Mouse (Mus musculus) hindbrain, embryonic 16.5 days (tissue): ENCODE measurements at regions not wholly inside any gene's neighbourhood (a gene's known extent, or its start where the extent isn't known, plus 50 kb on each side); places are given as distances from the start of the nearest gene placed in this dataset.
"Not testable (repeated sequence)": the region's sequence is repeated elsewhere in the genome, so short reads cannot be mapped to it uniquely, and the experiment has no call there.

Experiments
- ATAC-seq: fragments of 200-750 bp; cut with Nextera tagmentation; 2 replicates; pipeline ENCODE4 v1.8.0; 2017; ENCODE audit warnings: moderate TSS enrichment, moderate library complexity
- H3K27ac ChIP-seq: fragments of 300-500 bp; sonication (generic); 2 replicates; pipeline ENCODE4 v1.5.1; 2014; ENCODE audit warnings: low read depth, mild to moderate bottlenecking, control low read depth, low read length, moderate library complexity
- H3K27me3 ChIP-seq: fragments of 300-500 bp; sonication (generic); replicated peaks from 2 replicates; pipeline ENCODE4 v1.6.1; 2014; ENCODE audit warnings: low read length; ENCODE audit not compliant: control insufficient read depth, insufficient read depth
- H3K36me3 ChIP-seq: fragments of 300-500 bp; sonication (generic); 2 replicates; pipeline ENCODE4 v1.6.1; 2014; ENCODE audit warnings: mild to moderate bottlenecking, low read length, moderate library complexity, mixed read lengths; ENCODE audit not compliant: control insufficient read depth, insufficient read depth
- H3K4me1 ChIP-seq: fragments of 300-500 bp; sonication (generic); 2 replicates; pipeline ENCODE4 v1.6.1; 2014; ENCODE audit warnings: low read depth, low read length; ENCODE audit not compliant: control insufficient read depth, insufficient read depth
- H3K4me2 ChIP-seq: fragments of 300-500 bp; sonication (generic); 2 replicates; pipeline ENCODE4 v1.6.1; 2014; ENCODE audit warnings: mild to moderate bottlenecking, low read length, control low read depth, moderate library complexity
- H3K4me3 ChIP-seq: fragments of 300-500 bp; sonication (generic); 2 replicates; pipeline ENCODE4 v1.5.1; 2014; ENCODE audit warnings: mild to moderate bottlenecking, low read length, control low read depth, moderate library complexity
- H3K9ac ChIP-seq: fragments of 300-500 bp; sonication (generic); 2 replicates; pipeline ENCODE4 v1.6.1; 2014; ENCODE audit warnings: low read depth, mild to moderate bottlenecking, control low read depth, low read length, moderate library complexity
- H3K9me3 ChIP-seq: fragments of 300-500 bp; sonication (generic); 2 replicates; pipeline ENCODE4 v1.6.1; 2014; ENCODE audit warnings: mild to moderate bottlenecking, low read length, moderate library complexity; ENCODE audit not compliant: control insufficient read depth
- WGBS: fragments of 180-500 bp; shearing (Covaris S2); extraction: QIAGEN DNeasy Blood & Tissue Kit; methylation state at CpG from one replicate; pipeline ENCODE4 v1.1.7; 2014; 5-methylcytosine and 5-hydroxymethylcytosine counted together

DNA sequence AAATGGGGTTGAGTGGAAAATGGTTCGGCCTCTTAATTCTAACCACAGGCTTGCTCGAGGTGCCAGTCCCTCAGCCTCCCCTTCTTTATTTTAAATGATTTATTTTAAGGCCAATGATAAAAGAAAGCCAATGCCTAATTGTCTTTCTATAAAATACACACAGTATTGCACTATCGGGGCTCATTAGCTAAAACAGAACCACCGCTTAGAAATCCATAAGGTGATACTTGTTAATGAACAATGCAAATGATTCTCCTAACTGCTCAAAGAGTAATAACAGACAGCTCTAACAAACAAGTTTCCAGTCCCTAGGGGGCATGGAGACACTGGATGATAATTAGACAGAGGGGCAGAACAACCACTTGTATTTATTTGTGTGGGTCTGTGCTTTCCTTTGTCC, 58.8 kb downstream of the Emx2 start:
- WGBS = 76% methylated on average over 4 of the region's 4 CpGs
- no peaks in the 10 kb centered on the region for H3K27me3 ChIP-seq
- H3K4me1 ChIP-seq = no peaks in the 10 kb centered on the region
- H3K9ac ChIP-seq = no peak overlapping the region
- no peak overlapping the region for H3K27ac ChIP-seq
- H3K4me2 ChIP-seq = no peak overlapping the region
- H3K36me3 ChIP-seq = no peaks in the 10 kb centered on the region
- no peak for ATAC-seq
- H3K4me3 ChIP-seq = no peak overlapping the region
- no peaks in the 10 kb centered on the region for H3K9me3 ChIP-seq

DNA sequence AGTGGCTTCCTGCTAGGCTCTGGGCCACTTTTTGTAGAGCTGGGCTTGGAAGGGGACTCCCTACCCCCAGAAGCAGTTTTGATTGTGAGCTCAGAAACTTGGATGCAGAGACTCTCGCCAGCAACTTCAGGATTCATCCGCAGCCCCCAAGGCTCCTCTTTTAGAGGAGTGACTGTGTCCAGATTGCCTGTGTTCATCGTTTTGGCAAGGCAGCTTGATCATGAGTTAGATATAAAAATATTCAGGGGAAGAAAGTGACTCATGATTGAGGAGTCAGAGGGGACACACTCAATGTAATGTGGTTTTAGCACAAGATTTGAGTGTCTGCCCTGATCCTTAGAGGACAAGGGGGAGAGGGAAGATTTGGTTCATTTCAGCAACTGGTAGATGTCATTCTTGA, 61.0 kb downstream of the Emx2 start:
- ATAC-seq = no peak
- 82% methylated on average over 3 of the region's 3 CpGs for WGBS
- H3K27me3 ChIP-seq = no peaks in the 10 kb centered on the region
- H3K9me3 ChIP-seq = no peaks in the 10 kb centered on the region
- no peaks in the 10 kb centered on the region for H3K4me1 ChIP-seq
- H3K4me2 ChIP-seq = no peak overlapping the region
- no peak overlapping the region for H3K27ac ChIP-seq
- no peaks in the 10 kb centered on the region for H3K36me3 ChIP-seq
- no peak overlapping the region for H3K4me3 ChIP-seq
- H3K9ac ChIP-seq = no peak overlapping the region

DNA sequence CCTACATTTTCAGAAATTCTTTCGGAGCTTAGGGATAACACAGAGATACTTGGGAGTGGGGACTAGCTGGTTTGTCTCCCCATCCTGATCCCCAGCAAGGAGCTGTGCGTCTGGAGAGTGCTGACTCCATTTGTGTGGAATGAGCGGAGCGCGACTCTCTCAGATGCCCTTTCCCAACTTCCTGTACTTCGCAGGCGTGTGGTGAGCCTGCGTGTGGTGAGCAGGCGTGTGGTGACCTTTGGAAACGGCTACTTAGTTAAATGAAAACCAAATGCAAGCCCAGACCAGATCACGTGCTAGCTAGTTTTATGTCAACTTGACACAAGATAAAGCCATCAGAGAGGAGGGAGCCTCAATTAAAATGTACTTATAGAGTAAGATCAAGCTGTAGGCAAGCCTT, 64.0 kb downstream of the Emx2 start:
- Histone ChIP-seq H3K4me2 (no peak overlapping the region), H3K4me3 (no peak overlapping the region), H3K36me3 (no peaks in the 10 kb centered on the region), H3K27me3 (no peaks in the 10 kb centered on the region), H3K9ac (no peak overlapping the region), H3K9me3 (no peaks in the 10 kb centered on the region), H3K27ac (no peak overlapping the region), H3K4me1 (no peaks in the 10 kb centered on the region)
- WGBS = 79% methylated on average over 11 of the region's 11 CpGs
- no peak for ATAC-seq

DNA sequence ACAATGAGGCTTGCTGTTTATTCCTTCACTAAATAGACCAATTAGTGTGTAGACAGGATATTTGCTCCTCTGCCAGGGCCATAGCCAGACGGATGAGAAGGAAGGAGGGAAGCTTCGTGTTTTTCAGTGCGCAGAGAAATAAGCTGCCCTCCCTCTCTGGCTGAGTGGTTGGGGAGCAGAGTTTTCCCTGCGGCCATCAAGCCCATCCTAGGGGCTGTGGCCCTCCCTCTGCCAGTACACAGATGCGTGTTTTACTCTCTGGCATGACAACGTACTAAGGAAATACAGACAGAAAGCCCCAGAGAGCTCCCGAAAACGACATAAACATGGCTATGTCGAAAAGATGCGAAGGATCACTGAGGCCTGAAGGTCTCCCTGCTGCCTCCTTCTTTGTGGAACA, 65.2 kb downstream of the Emx2 start:
- no peak overlapping the region for H3K4me2 ChIP-seq
- H3K36me3 ChIP-seq = no peaks in the 10 kb centered on the region
- H3K27ac ChIP-seq = no peak overlapping the region
- no peaks in the 10 kb centered on the region for H3K4me1 ChIP-seq
- no peak for ATAC-seq
- H3K27me3 ChIP-seq = no peaks in the 10 kb centered on the region
- no peak overlapping the region for H3K4me3 ChIP-seq
- H3K9me3 ChIP-seq = no peaks in the 10 kb centered on the region
- no peak overlapping the region for H3K9ac ChIP-seq
- WGBS = 67% methylated on average over 10 of the region's 10 CpGs

DNA sequence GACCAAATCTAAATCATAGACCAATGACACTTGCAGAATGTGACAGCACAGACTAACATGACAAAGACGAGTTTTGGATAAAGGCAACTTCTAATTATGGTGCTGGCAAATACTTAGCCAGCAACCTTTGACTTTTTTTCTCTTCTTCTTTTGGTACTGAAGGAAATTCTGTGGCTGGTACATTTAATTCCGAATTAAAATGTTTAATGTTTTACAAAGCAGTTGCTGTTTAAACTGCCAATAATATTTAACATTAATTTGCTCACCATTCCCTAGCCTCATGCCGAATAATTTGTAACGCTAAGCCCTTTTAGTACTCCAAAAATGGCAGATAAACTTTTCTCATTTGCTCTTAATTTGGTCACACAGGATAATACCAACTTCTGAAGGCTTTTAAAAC, 105.9 kb downstream of the Emx2 start:
- 87% methylated on average over 4 of the region's 4 CpGs for WGBS
- Histone ChIP-seq H3K4me1 (no peaks in the 10 kb centered on the region), H3K9me3 (no peaks in the 10 kb centered on the region), H3K36me3 (no peaks in the 10 kb centered on the region), H3K9ac (no peak overlapping the region), H3K4me2 (no peak overlapping the region), H3K27me3 (no peaks in the 10 kb centered on the region), H3K4me3 (no peak overlapping the region), H3K27ac (no peak overlapping the region)
- ATAC-seq = no peak

DNA sequence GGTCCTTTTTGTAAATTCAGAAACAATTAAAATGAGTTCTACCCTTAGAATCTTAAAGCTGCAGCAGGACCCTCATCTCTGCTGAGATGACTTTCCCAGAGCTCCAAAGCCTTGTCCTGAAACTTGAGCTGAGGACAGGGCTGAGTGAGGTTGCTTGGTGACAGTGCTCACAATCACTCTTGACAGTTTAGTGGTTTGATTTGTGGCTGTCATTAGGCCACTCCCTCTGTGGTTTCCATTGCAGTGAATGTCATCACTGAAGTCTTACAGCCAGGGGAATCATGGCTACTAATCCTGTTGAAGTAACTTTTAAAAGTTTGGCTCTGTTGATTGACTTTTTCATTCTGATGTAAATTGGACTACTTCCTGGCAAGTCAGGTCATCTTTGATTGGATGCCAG, 110.7 kb downstream of the Emx2 start:
- no peaks in the 10 kb centered on the region for H3K4me1 ChIP-seq
- H3K9me3 ChIP-seq = no peaks in the 10 kb centered on the region
- H3K9ac ChIP-seq = no peak overlapping the region
- H3K4me3 ChIP-seq = no peak overlapping the region
- ATAC-seq = no peak
- no peak overlapping the region for H3K27ac ChIP-seq
- H3K27me3 ChIP-seq = no peaks in the 10 kb centered on the region
- no peaks in the 10 kb centered on the region for H3K36me3 ChIP-seq
- H3K4me2 ChIP-seq = no peak overlapping the region

DNA sequence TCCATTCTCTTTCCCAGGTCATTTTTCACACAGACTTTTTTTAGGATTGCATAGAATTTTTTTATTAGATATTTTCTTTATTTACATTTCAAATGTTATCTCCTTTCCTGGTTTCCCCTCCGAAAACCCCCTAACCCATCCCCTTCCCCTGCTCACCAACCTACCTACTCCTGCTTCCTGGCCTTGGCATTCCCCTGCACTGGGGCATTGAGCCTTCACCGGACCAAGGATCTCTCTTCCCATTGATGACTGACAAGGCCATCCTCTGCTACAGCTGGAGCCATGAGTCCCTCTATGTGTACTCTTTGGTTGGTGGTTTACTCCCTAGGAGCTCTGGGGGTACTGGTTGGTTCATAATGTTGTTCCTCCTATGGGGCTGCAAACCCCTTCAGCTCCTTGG, 111.4 kb downstream of the Emx2 start:
- H3K4me3 ChIP-seq = not testable (repeated sequence)
- 90% methylated on average over 2 of the region's 2 CpGs for WGBS

DNA sequence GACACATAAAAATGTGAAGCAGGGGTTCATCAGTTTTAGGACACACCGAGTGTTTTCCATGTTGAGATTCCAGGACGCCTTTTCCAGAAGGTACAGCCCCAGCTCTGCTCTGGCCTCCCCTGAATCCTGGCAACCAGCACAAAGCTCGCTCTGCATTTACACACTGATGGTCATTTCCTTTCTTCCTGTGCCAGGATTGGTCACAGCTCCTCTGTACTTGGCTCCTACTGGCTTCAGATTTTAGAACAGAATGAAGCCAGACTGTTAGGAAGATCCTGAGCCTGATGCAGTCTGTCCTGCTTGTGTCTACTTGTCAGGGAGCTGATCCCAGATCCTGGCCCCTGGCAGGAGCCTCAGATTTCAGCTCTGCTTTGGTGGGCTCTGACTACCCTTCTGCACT, 116.2 kb downstream of the Emx2 start:
- no peak overlapping the region for H3K4me2 ChIP-seq
- H3K9ac ChIP-seq = no peak overlapping the region
- H3K27me3 ChIP-seq = no peaks in the 10 kb centered on the region
- peak; percentile 88 for ATAC-seq
- no peaks in the 10 kb centered on the region for H3K9me3 ChIP-seq
- H3K36me3 ChIP-seq = no peaks in the 10 kb centered on the region
- no peak overlapping the region for H3K4me3 ChIP-seq
- 39% methylated on average over 3 of the region's 3 CpGs for WGBS
- H3K4me1 ChIP-seq = no peaks in the 10 kb centered on the region
- no peak overlapping the region for H3K27ac ChIP-seq

More for the DNA sequence above, 111.4 kb downstream of the Emx2 start:
- H3K27me3 ChIP-seq, ATAC-seq, H3K27ac ChIP-seq, H3K36me3 ChIP-seq, H3K4me2 ChIP-seq, H3K4me1 ChIP-seq, H3K9me3 ChIP-seq, H3K9ac ChIP-seq: not testable (repeated sequence)

DNA sequence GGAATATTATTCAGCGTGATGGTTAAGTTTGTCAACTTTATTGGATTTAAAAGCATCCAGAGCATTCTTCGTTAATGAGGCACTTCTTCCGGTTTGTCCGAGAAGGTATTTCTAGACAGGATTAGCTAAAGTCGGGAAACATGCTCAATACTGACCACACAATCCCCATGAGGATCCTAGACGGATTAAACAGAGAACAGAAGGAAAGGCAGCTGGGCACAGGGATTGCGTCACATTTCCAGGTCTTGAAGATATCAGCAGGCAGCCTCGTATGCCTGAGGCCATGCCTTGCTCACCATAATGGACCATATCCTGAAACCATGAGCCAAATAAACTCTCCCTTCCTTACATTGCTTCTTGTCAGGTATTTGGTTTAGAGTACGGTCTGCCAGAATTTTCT, 119.7 kb downstream of the Emx2 start:
- WGBS = 77% methylated on average over 9 of the region's 9 CpGs

DNA sequence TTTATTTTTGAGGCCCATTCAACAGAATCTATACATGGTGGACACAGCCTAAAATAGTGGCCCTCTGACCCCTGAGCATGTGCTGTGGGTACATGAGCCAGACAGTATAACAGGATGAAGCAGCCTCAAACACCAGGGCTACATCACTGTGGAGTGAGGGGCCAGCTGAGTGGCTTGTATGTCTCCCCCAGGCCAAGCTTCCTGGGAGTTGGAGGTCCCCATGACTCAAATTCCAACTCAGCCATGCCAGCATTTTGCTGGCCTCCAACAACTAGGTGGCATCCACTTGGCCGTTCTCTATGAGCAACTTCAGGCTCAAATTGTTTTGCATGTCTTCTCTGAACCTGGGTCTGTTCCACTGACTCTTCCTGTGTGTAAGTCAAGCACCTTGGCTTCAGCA, 121.5 kb downstream of the Emx2 start:
- no peak overlapping the region for H3K9ac ChIP-seq
- no peak for ATAC-seq
- no peak overlapping the region for H3K4me3 ChIP-seq
- 92% methylated on average over 1 of the region's 1 CpGs for WGBS
- H3K36me3 ChIP-seq = no peaks in the 10 kb centered on the region
- no peaks in the 10 kb centered on the region for H3K9me3 ChIP-seq
- no peaks in the 10 kb centered on the region for H3K27me3 ChIP-seq
- no peak overlapping the region for H3K4me2 ChIP-seq
- H3K4me1 ChIP-seq = no peaks in the 10 kb centered on the region
- no peak overlapping the region for H3K27ac ChIP-seq

More for the DNA sequence above, 119.7 kb downstream of the Emx2 start:
- Histone ChIP-seq H3K36me3 (no peaks in the 10 kb centered on the region), H3K27me3 (no peaks in the 10 kb centered on the region), H3K4me1 (no peaks in the 10 kb centered on the region), H3K9me3 (no peaks in the 10 kb centered on the region), H3K27ac (no peak overlapping the region), H3K4me3 (no peak overlapping the region), H3K9ac (no peak overlapping the region), H3K4me2 (no peak overlapping the region)
- ATAC-seq = no peak
